Mouse (Mus musculus) thymus, adult 2 months (tissue): ENCODE measurements at regions not wholly inside any gene's neighbourhood (a gene's known extent, or its start where the extent isn't known, plus 50 kb on each side); places are given as distances from the start of the nearest gene placed in this dataset.

ENCODE experiments used
- CTCF ChIP-seq: fragments of 200-500 bp; IDR thresholded peaks from 2 replicates; pipeline ENCODE4 v1.5.1; 2012; ENCODE audit warnings: mild to moderate bottlenecking, control low read depth, low read length, moderate library complexity, borderline replicate concordance; ENCODE audit not compliant: control insufficient read depth, poor library complexity, insufficient read depth; ENCODE audit errors: extremely low read depth
- POLR2A ChIP-seq: fragments of 200-500 bp; IDR thresholded peaks from 2 replicates; pipeline ENCODE4 v1.6.1; 2012; ENCODE audit warnings: mild to moderate bottlenecking, low read length, control low read depth, moderate library complexity; ENCODE audit not compliant: control insufficient read depth, poor library complexity, insufficient read depth; ENCODE audit errors: extremely low read depth

GRCm38 (mm10) chr12:106658317-106658716, 648.3 kb downstream of the Vrk1 start:
- TF ChIP-seq POLR2A (no peak), CTCF (no peak)
